Mouse (Mus musculus) A20 (cell line): ENCODE results near the gene Psph.

Source experiments
- DNase-seq: peaks from one replicate; pipeline ENCODE4 v3.0.0-alpha.2; 2011; ENCODE audit warnings: low read depth, low spot score

Gene Psph

DNA sequence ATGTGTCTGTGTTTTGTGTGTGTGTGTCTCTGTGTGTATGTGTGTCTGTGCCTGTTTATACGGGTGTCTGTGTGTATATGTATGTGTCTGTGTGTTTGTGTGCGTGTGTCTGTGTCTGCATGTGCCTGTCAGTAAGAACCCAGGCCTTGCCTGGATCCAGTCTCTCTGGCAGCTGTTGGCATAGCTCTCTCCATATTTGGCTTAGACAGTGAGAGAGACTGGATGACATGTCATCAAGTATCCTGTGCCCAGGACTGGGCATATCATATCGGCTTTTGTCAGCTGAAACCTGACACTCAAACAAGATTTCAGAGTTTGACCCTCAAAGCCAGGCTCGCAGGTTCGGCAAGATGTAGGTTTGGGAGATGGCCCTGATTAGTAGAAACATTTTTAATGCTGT, 56.2 kb downstream of the Psph start:
- DNase-seq: no peak

DNA sequence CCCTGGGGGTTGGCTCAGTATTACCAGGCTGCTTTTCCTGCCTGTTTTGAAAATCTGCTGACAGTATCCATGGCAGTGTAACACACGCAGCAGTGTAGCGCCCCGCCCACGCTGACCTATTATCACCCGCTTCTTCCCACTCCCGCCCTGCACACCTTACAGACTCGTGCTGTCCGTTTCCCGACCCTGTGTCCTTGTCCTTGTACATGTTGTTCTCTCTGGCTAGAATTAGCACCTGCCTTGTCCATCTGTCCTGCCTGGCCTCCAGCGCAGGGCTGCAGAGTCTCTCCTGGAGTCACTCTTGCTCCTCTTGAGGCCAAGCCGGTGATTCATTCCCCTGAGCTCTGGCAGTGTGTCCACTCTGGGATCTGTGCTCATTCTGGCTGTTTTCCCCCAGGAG, 56.9 kb downstream of the Psph start:
- no peak for DNase-seq

DNA sequence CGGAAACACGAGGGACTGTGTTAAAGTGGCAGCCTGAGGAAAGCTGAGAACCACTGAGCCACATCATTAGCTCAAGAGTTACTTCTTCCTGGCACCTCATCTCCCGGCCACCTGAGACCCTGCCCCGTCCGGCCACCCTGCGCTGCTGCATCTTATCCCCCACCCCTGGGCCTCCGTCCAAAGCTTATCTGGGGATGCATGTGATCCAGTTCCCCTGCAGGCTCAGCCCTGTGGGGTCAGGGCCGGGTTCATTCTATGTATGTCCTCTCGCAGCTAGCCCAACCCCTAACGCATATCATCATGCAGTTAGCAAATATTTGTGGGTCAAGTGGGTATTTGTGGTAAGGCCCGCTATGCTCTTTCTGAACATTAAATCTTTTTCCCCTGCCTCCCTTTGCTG, 58.0 kb downstream of the Psph start:
- DNase-seq: no peak

DNA sequence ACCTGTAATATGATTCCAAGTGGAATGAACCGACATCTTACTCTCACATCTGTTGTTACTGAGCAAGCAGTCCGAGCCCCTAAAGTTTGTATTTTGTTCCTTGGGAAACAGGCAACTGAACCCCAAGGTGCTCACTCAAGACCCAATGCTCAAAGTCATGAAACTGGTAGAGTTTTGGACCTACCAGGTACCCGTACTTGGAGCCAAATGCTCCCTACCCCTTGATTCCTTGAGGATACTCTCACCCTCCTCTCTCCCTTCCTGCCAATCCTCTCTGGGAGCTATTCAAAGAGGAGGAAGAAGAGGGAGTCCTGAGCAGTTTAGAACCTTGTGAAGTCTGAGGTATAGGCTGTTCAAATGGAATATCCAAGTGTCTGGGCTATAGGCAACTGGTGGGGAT, 60.5 kb downstream of the Psph start:
- no peak for DNase-seq

DNA sequence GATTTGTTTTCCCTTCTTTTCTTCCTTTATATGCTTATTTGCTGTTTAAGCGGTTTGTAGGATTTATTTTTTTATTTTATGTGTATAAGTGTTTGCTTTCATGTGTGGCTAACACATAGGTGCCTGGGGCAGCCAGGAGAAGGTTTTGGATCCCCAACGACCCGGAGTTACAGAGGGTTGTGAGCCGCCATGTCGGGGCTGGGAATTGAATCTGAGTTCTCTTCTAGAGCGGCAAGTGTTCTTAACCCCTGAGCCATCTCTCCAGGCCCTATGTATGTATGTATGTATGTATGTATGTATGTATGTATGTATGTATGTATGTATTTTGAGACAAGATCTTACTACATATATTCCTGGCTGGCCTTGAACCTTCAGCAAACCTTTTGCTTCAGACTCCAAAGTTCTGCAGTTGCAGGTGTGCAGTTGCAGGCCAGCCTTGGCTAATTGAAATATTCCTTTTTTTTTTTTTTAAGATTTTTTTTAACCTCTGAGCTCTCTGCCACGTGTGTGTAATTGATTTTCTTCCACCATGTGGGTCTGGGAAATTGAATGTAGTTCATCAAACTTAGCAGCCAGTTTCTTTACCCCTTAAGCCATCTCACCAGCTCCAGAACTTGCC, 61.4 kb downstream of the Psph start:
- DNase-seq: no peak

DNA sequence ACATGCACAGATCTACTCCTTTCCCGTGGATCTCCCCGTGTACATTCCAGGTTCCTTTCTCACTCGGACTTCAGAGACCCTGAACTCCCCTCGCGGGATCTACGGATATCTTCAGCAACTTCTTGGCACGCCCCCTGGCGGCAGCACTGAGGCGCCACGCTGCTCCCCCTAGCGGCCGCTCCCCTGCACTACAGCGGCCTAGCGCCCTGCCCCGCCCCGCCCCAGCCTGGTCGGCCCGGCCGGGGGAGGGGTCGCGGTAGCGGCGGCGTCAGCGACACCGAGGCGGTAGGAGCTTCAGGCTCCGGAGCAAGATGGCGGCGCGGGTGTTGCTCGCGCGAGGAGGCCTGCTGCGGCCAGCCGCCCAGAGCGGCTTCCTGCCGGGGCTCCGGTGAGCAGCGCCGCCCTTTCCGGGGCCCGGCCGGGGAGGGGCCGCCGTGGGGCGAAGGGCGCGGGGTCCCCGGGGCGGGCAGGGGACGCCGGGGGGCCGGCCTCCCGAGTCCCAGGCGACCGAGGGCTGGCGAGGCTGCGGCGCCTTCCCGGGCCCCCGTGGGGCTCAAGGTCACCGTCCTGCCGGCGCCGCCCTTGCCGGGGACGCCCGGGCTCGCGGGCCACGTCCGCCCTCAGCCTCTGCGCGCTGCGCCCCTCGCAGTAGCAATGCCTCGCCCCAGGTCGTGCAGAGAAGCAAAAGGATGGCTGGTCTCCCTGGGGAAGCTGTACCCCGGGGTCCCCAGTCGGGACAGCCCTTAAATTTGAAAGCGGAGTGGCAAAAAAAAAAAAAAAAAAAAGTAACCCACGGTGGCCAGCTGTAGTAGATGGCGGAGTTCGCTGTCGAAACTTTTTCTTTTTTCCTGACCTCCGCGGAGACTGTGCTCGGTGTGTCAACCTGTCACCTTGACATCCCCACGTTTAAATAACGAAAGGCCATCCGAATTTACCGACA, 62.1 kb downstream of the Psph start, which contains the start of gene Nipsnap2:
Nipsnap2 (plus strand) TSS at position 230 of the 940 bp plus-strand sequence.
- peak; percentile 94 for DNase-seq

DNA sequence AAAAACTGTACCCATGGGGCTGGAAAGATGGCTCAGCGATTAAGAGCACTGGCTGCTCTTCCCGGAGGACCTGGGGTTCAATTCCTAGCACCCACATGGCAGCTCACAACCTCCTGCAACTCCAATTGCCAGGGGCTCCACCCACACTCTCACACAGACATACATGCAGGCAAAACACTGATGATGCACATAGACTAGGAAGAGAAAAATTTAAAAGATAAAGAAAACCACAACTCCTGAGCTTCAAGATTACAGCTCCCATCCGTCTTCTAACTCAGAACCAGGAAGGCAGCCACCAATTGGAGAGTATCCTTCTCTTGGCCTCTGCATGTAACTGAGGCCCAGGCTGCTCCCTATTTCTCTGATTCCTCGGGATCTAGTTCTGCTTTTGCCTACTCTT, 63.0 kb downstream of the Psph start:
- no peak for DNase-seq

DNA sequence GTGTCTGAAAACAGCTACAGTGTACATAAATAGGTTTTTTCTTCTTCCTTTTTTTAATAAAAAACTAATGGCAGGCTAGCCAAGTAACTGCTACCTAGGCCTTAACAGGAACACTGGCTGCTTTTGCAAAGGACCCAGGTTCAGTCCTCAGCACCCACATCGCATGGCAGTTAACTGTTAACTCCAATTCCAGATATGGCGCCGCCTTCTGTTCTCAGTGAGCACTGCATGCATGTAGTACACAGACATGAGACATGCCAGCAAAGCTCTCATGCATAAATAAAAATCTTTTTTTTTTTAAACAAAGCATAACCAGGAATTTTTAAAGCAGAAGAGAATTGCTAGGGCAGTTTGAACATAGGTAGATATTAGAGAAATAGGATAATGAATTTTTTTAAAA, 67.1 kb downstream of the Psph start:
- DNase-seq: no peak

DNA sequence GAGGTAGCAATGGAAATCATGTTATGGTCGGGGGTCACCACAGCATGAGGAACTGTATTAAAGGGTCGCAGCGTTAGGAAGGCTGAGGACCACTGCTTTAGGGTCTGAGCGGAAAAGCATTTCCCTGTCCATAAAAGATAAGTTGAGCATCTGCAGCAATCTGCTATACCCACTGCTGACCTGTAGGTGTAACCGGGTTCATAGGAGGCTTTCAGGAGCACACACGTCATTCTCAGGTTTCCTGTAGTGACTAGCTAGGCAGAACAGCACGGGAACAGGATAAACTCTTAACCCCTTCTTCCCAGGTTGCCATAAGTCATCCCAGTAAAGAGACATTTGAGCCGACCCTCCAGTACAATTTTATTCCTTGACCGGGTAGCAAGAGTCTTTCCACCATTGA, 70.2 kb downstream of the Psph start:
- DNase-seq: no peak
